Mouse (Mus musculus) frontal cortex, postnatal 36 days (tissue): ENCODE data around the gene Olfr553.
"Not testable (repeated sequence)": the region's sequence is repeated elsewhere in the genome, so short reads cannot be mapped to it uniquely, and the experiment has no call there.

Experiments used
- DNase-seq, 2 experiments: peaks; one replicate each; pipeline ENCODE4 v3.0.0; 2022; ENCODE audit warnings: low spot score in 2 of 2

Olfr553 gene

GRCm38 (mm10) chr7:102618118-102618517, at the start of gene Olfr553:
Gene Olfr553 (minus strand): TSS chr7:102618218.
- DNase-seq = no peak

GRCm38 (mm10) chr7:102665378-102665777, 47.4 kb upstream of the Olfr553 start:
- DNase-seq = peak in 1 of 2 experiments; percentile 11

- DNase-seq = no peak
Observed at GRCm38 (mm10) chr7:102664599-102664998, 46.6 kb upstream of the Olfr553 start, which contains the start of gene Olfr556. Gene Olfr556 (plus strand): TSS chr7:102664899.

- DNase-seq = no peak
Observed at GRCm38 (mm10) chr7:102658523-102658922, 40.5 kb upstream of the Olfr553 start, which contains the start of gene Olfr555. Gene Olfr555 (plus strand): TSS chr7:102658823.

- not testable (repeated sequence) for DNase-seq
Observed at GRCm38 (mm10) chr7:102644945-102645344, 26.9 kb upstream of the Olfr553 start.

- no peak for DNase-seq
Observed at GRCm38 (mm10) chr7:102638132-102638531, 20.1 kb upstream of the Olfr553 start, which contains the start of gene Olfr554. Gene Olfr554 (plus strand): TSS chr7:102638432.

GRCm38 (mm10) chr7:102636665-102637064, 18.6 kb upstream of the Olfr553 start:
- peak; percentile 4 to 39 for DNase-seq

GRCm38 (mm10) chr7:102620368-102620767, 2.4 kb upstream of the Olfr553 start:
- DNase-seq = not testable (repeated sequence)

GRCm38 (mm10) chr7:102619608-102620007, 1.6 kb upstream of the Olfr553 start:
- no peak for DNase-seq

- DNase-seq = no peak
Observed at GRCm38 (mm10) chr7:102597378-102598031, 20.5 kb downstream of the Olfr553 start, which contains the start of gene Olfr552. Gene Olfr552 (plus strand): TSS chr7:102597770.

- no peak for DNase-seq
Observed at GRCm38 (mm10) chr7:102591786-102592185, 26.2 kb downstream of the Olfr553 start, which contains the start of gene Olfr551. Gene Olfr551 (minus strand): TSS chr7:102591886.

- no peak for DNase-seq
Observed at GRCm38 (mm10) chr7:102575998-102576397, 42.0 kb downstream of the Olfr553 start.

GRCm38 (mm10) chr7:102573174-102573830, 44.7 kb downstream of the Olfr553 start:
- DNase-seq = no peak

- peak in 1 of 2 experiments; percentile 4 for DNase-seq
Observed at GRCm38 (mm10) chr7:102571142-102571541, 46.9 kb downstream of the Olfr553 start, which contains the start of gene Olfr550. Gene Olfr550 (plus strand): TSS chr7:102571442.

GRCm38 (mm10) chr7:102566219-102566618, 51.8 kb downstream of the Olfr553 start:
- DNase-seq = no peak

- DNase-seq = peak; percentile 41 to 43
Observed at GRCm38 (mm10) chr7:102564999-102565997, 52.7 kb downstream of the Olfr553 start, which contains the start of gene Trim21. Gene Trim21 (minus strand): TSS chr7:102565486.
